Mouse (Mus musculus) thymus, adult 2 months (tissue): Measurements from ENCODE around the gene Enox1. TPM values are rescaled to one million over a fixed set of nuclear protein-coding genes. Genes with fewer than 3 reads are reported as not detected.

Source experiments
- DNase-seq: peaks from one replicate; pipeline ENCODE4 v3.0.0; 2021
- H3K27ac ChIP-seq: fragments of 200-500 bp; 2 replicates; pipeline ENCODE4 v1.5.1; 2012; ENCODE audit warnings: low read length, control low read depth; ENCODE audit not compliant: control insufficient read depth, insufficient read depth
- H3K27me3 ChIP-seq: fragments of 200-500 bp; 2 replicates; pipeline ENCODE4 v1.6.1; 2012; ENCODE audit warnings: mild to moderate bottlenecking, low read length, moderate library complexity, mixed read lengths; ENCODE audit not compliant: control insufficient read depth, insufficient read depth
- H3K36me3 ChIP-seq: fragments of 200-500 bp; 2 replicates; pipeline ENCODE4 v1.6.1; 2012; ENCODE audit warnings: mild to moderate bottlenecking, low read length, moderate library complexity; ENCODE audit not compliant: control insufficient read depth, insufficient read depth
- H3K4me1 ChIP-seq: fragments of 200-500 bp; replicated peaks from 2 replicates; pipeline ENCODE4 v1.6.1; 2012; ENCODE audit warnings: low read length; ENCODE audit not compliant: control insufficient read depth, insufficient read depth
- H3K4me3 ChIP-seq: fragments of 200-500 bp; 2 replicates; pipeline ENCODE4 v1.5.1; 2012; ENCODE audit warnings: mild to moderate bottlenecking, low read length, control low read depth, moderate library complexity; ENCODE audit not compliant: control insufficient read depth, insufficient read depth
- CTCF ChIP-seq: fragments of 200-500 bp; IDR thresholded peaks from 2 replicates; pipeline ENCODE4 v1.5.1; 2012; ENCODE audit warnings: mild to moderate bottlenecking, control low read depth, low read length, moderate library complexity, borderline replicate concordance; ENCODE audit not compliant: control insufficient read depth, poor library complexity, insufficient read depth; ENCODE audit errors: extremely low read depth
- POLR2A ChIP-seq: fragments of 200-500 bp; IDR thresholded peaks from 2 replicates; pipeline ENCODE4 v1.6.1; 2012; ENCODE audit warnings: mild to moderate bottlenecking, low read length, control low read depth, moderate library complexity; ENCODE audit not compliant: control insufficient read depth, poor library complexity, insufficient read depth; ENCODE audit errors: extremely low read depth
- WGBS: fragments of 180-500 bp; shearing (Covaris S2); methylation state at CpG from one replicate; pipeline ENCODE4 v1.1.7; 2018; 5-methylcytosine and 5-hydroxymethylcytosine counted together
- polyA plus RNA-seq: library from polyadenylated mRNA; depleted of rRNA; stranded (reverse); fragments of >200 nt; gene quantifications from 2 replicates; pipeline ENCODE4 v1.2.3, GENCODE M21; 2012

Gene Enox1
- polyA plus RNA-seq, 1 experiment = 0.38 TPM

GRCm38 (mm10) chr14:77279143-77279542 lies 122.6 kb downstream of the Enox1 start:
- TF ChIP-seq POLR2A (no peak), CTCF (no peak)
- WGBS = 86% methylated on average over 4 of the region's 4 CpGs

GRCm38 (mm10) chr14:77280454-77280853 lies 123.9 kb downstream of the Enox1 start:
- DNase-seq = no peak
- H3K27ac ChIP-seq = no peak overlapping the region
- no peaks in the 10 kb centered on the region for H3K4me1 ChIP-seq
- H3K4me3 ChIP-seq = no peak overlapping the region
- 90% methylated on average over 2 of the region's 2 CpGs for WGBS
- TF ChIP-seq POLR2A (no peak), CTCF (no peak)
- H3K36me3 ChIP-seq = no peaks in the 10 kb centered on the region
- no peaks in the 10 kb centered on the region for H3K27me3 ChIP-seq

More at GRCm38 (mm10) chr14:77279143-77279542, 122.6 kb downstream of the Enox1 start:
- DNase-seq = no peak
- Histone ChIP-seq H3K4me1 (no peaks in the 10 kb centered on the region), H3K27ac (no peak overlapping the region), H3K4me3 (no peak overlapping the region), H3K27me3 (no peaks in the 10 kb centered on the region), H3K36me3 (no peaks in the 10 kb centered on the region)

- H3K27ac ChIP-seq = no peak overlapping the region
- H3K36me3 ChIP-seq = no peaks in the 10 kb centered on the region
- 94% methylated on average over 7 of the region's 7 CpGs for WGBS
- no peaks in the 10 kb centered on the region for H3K27me3 ChIP-seq
- no peaks in the 10 kb centered on the region for H3K4me1 ChIP-seq
- no peak overlapping the region for H3K4me3 ChIP-seq
- TF ChIP-seq POLR2A = no peak
- TF ChIP-seq CTCF = no peak
- DNase-seq = no peak
Measured at GRCm38 (mm10) chr14:77280893-77281292, 124.3 kb downstream of the Enox1 start.

GRCm38 (mm10) chr14:77283939-77284338 lies 127.4 kb downstream of the Enox1 start:
- Histone ChIP-seq H3K4me1 (no peaks in the 10 kb centered on the region), H3K4me3 (no peak overlapping the region), H3K36me3 (no peaks in the 10 kb centered on the region), H3K27me3 (no peaks in the 10 kb centered on the region), H3K27ac (no peak overlapping the region)
- no peak for DNase-seq
- TF ChIP-seq POLR2A (no peak), CTCF (no peak)
- 90% methylated on average over 4 of the region's 4 CpGs for WGBS

GRCm38 (mm10) chr14:77285453-77285852 lies 128.9 kb downstream of the Enox1 start:
- Histone ChIP-seq H3K4me3 (no peak overlapping the region), H3K4me1 (no peaks in the 10 kb centered on the region), H3K27me3 (no peaks in the 10 kb centered on the region), H3K36me3 (no peaks in the 10 kb centered on the region), H3K27ac (no peak overlapping the region)
- TF ChIP-seq CTCF (no peak), POLR2A (no peak)
- WGBS = 96% methylated on average over 3 of the region's 3 CpGs
- no peak for DNase-seq

GRCm38 (mm10) chr14:77291756-77292155 lies 135.2 kb downstream of the Enox1 start:
- no peaks in the 10 kb centered on the region for H3K27me3 ChIP-seq
- H3K27ac ChIP-seq = no peak overlapping the region
- TF ChIP-seq POLR2A (no peak), CTCF (no peak)
- no peak for DNase-seq
- 98% methylated on average over 5 of the region's 5 CpGs for WGBS
- H3K4me3 ChIP-seq = no peak overlapping the region
- no peaks in the 10 kb centered on the region for H3K4me1 ChIP-seq
- no peaks in the 10 kb centered on the region for H3K36me3 ChIP-seq

GRCm38 (mm10) chr14:77297039-77297438 lies 140.5 kb downstream of the Enox1 start:
- TF ChIP-seq POLR2A (no peak), CTCF (no peak)
- Histone ChIP-seq H3K4me1 (no peaks in the 10 kb centered on the region), H3K27ac (no peak overlapping the region), H3K4me3 (no peak overlapping the region), H3K36me3 (no peaks in the 10 kb centered on the region), H3K27me3 (no peaks in the 10 kb centered on the region)
- no peak for DNase-seq
- WGBS = 76% methylated on average over 4 of the region's 4 CpGs
